Mouse (Mus musculus) E14TG2a.4 (cell line): ENCODE results near the gene Ahr.

Source experiments
- CTCF ChIP-seq: conservative IDR thresholded peaks from 2 replicates; pipeline ENCODE4 v1.5.1; 2014; ENCODE audit warnings: low read length
- NANOG ChIP-seq: IDR thresholded peaks from 2 replicates; pipeline ENCODE4 v1.6.1; 2014; ENCODE audit warnings: borderline replicate concordance, low read length, mixed read lengths
- POU5F1 ChIP-seq: IDR thresholded peaks from 2 replicates; pipeline ENCODE4 v1.6.1; 2014; ENCODE audit warnings: low read length, borderline replicate concordance

DNA sequence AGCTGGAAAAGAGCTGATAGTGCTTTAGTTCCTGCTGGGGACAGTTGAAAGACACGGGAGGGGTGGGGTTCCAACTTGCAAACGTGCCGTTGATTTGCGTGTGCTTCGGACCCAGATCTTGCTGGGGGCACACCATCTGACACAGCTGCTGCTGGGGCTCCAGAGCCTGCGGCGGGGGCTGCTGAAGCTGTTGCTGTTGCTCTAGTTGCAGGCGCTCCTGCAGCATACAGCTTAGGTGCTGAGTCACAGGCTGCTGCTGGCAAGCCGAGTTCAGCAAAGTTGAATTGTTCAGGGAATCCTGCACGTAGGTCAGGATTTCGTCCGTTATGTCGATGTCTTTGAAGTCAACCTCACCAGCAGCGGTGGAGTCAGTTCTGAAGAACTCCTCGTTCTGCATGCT lies 30.8 kb downstream of the Ahr start:
- TF ChIP-seq CTCF (no peak), NANOG (no peak), POU5F1 (no peak)
